ENCODE assay signal across 9 mouse cellular contexts in the genomic region with DNA sequence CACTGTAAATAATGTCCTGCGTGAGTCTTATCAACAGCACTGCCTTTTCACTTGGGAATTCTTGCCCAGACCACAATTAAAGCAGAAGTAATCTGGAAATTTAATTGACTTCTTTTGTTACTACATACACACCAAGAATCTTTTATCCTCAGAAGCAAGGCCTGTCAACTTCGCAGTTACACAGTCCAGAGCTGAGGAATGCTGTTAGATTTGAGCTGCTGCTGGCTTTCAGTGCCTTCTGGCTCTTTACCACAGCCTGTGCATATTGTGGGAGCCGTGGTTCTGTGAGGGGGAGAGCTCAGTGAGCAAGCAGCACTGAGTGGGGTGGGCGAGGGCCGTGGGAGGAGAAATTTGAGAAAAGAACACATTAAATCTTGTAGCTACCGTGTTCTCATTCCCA. TPM values are rescaled to one million over a fixed set of nuclear protein-coding genes. Genes with fewer than 3 reads are reported as not detected.
DNase-seq lines count a peak whose midpoint lies in the region; ATAC-seq lines count a peak whose summit lies in the region.
"Had no signal": no experiment of that assay in that cellular context is flagged by ENCODE, and none has a peak within 500 bp of the region (broad histone marks: within the 10 kb centered on the region; RNA-seq: fewer than 3 reads in every experiment).

No protein-coding gene starts in this region.

- intact Hi-C loops in gastrocnemius, postnatal 14 days (cut with DNase I; ENCODE audit: low total_unique reads), result no loop called here

- peak; percentile 74 for ATAC-seq in frontal cortex, adult (ENCODE audit: low TSS enrichment)

- peak; percentile 14 for DNase-seq in kidney, postnatal 14 days
- no peak for DNase-seq in kidney, adult 8-10 months
- peak; percentile 89 for DNase-seq in layer of hippocampus, adult 9-11 months
- peak; percentile 80 to 86 for DNase-seq in right cerebral cortex, postnatal 10 days (ENCODE audit: low spot score in 2 of 2)
- DNase-seq in embryo, embryonic 11 days, result no peak
- no peak for DNase-seq in gastrocnemius, postnatal 14 days
- DNase-seq in thymus, postnatal 36 days, result no peak

RNA-seq across cellular contexts. Expression of gene Arpc2, which starts 4.4 kb away (rescaled TPM):
- total RNA-seq in gastrocnemius, postnatal 14 days (2021), result 10 to 100 TPM; 75.2 to 85.6 TPM

RNA-seq across cellular contexts. Expression of gene Gpbar1, which starts 38.0 kb away (rescaled TPM):
- total RNA-seq in gastrocnemius, postnatal 14 days (2021), result not detected
- total RNA-seq: liver, adult 2 months had no signal

RNA-seq across cellular contexts. Expression of gene Aamp, which starts 44.2 kb away (rescaled TPM):
- total RNA-seq in gastrocnemius, postnatal 14 days (2021), result 10 to 100 TPM; 76.7 to 77.5 TPM

RNA-seq across cellular contexts. Expression of gene Pnkd, which starts 44.4 kb away (rescaled TPM):
- total RNA-seq in gastrocnemius, postnatal 14 days (2021), result 10 to 100 TPM; 59.8 to 72.1 TPM

RNA-seq across cellular contexts. Expression of gene Cxcr1, which starts 45.9 kb away (rescaled TPM):
- not detected for total RNA-seq in gastrocnemius, postnatal 14 days (2021)
- total RNA-seq: liver, adult 2 months had no signal

Comparison
In these comparisons a context has a peak if more than half of its experiments do, and no peak if none do; other contexts are left out.
1. DNase-seq: peak in kidney, postnatal 14 days (single experiment), layer of hippocampus, adult 9-11 months (single experiment) and right cerebral cortex, postnatal 10 days (2 of 2); none in kidney, adult 8-10 months (0 of 2), embryo, embryonic 11 days (single experiment), gastrocnemius, postnatal 14 days (single experiment) and thymus, postnatal 36 days (0 of 2).